ENCODE assay signal across 31 mouse cellular contexts in the genomic region with DNA sequence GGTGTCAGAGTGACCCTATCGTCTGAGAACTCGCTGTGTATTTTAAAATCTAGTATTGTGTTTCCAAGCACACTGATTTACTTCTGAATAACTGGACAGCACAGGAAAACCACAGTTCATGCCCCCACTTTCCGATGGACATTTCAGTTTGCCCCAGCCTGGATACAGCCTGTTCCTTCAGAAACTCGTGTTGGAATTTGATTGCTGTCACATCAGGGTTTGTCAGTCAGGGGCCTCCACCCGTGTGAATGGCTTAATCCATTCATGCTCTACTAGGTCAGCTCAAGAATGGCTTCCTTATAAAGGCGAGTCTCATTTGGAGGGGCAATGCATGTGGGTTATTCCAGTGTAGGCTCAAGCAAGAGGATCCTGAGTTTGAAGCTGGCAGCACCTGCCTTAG. TPM values are rescaled to one million over a fixed set of nuclear protein-coding genes. Genes with fewer than 3 reads are reported as not detected.
A peak's percentile ranks its signal among the peaks of the same experiment; 100 is the strongest.
DNase-seq lines count a peak whose midpoint lies in the region; ATAC-seq and TF ChIP-seq lines count a peak whose summit lies in the region.
"Had no signal": no experiment of that assay in that cellular context is flagged by ENCODE, and none has a peak within 500 bp of the region (broad histone marks: within the 10 kb centered on the region; RNA-seq: fewer than 3 reads in every experiment).

No protein-coding gene starts in this region.

- no peaks in the 10 kb centered on the region for H3K9me3 ChIP-seq in heart, embryonic 10.5 days
- H3K9me3 ChIP-seq in ES-Bruce4 (replicated peaks; ENCODE audit: control insufficient read depth, insufficient read depth, low read length, poor library complexity, severe bottlenecking): no peaks in the 10 kb centered on the region; the same call in 1 of the 2 replicates
- 0 out of 2 replicates have a peak, but pooled peaks cover 2% of the 10 kb centered on the region for H3K9me3 ChIP-seq in stomach, postnatal 0 days (ENCODE audit: control insufficient read depth, low read length)
- H3K9me3 ChIP-seq: embryonic facial prominence, embryonic 12.5 days; embryonic facial prominence, embryonic 15.5 days; hindbrain, embryonic 15.5 days had no signal

- WGBS in heart, embryonic 10.5 days: 45% methylated on average over 6 of the region's 6 CpGs
- WGBS in stomach, postnatal 0 days: 48% methylated on average over 6 of the region's 6 CpGs

- H3K4me2 ChIP-seq in stomach, postnatal 0 days (replicated peaks; ENCODE audit: low read depth): no peak overlapping the region
- H3K4me2 ChIP-seq: embryonic facial prominence, embryonic 12.5 days; embryonic facial prominence, embryonic 15.5 days; forebrain, embryonic 13.5 days; heart, embryonic 11.5 days; hindbrain, embryonic 12.5 days; hindbrain, embryonic 15.5 days had no signal

- H3K4me1 ChIP-seq in heart, embryonic 10.5 days: peaks cover 7% of the 10 kb centered on the region; the same call in 1 of the 2 replicates
- H3K4me1 ChIP-seq in ES-Bruce4 (ENCODE audit: control insufficient read depth, insufficient read depth, low read length): peaks cover 20% of the 10 kb centered on the region
- peaks cover 4% of the 10 kb centered on the region; the same call in 1 of the 2 replicates for H3K4me1 ChIP-seq in stomach, postnatal 0 days (replicated peaks; ENCODE audit: control insufficient read depth, insufficient read depth)
- H3K4me1 ChIP-seq: embryonic facial prominence, embryonic 12.5 days had no signal

- ATAC-seq in stomach, postnatal 0 days (ENCODE audit: low FRiP score, low TSS enrichment): no peak
- ATAC-seq: forebrain, embryonic 13.5 days; forebrain, postnatal 0 days had no signal

- TF ChIP-seq POLR2A in ES-Bruce4 (IDR thresholded peaks at IDR 0.05; ENCODE audit: insufficient read depth, low read length): no peak

- intact Hi-C loops in left cerebral cortex, postnatal 36 days (cut with DNase I): no loop called here

- H3K9ac ChIP-seq in ES-Bruce4 (ENCODE audit: low read depth, poor library complexity, severe bottlenecking): no peak overlapping the region
- no peak overlapping the region for H3K9ac ChIP-seq in stomach, postnatal 0 days (ENCODE audit: low read length)
- H3K9ac ChIP-seq: embryonic facial prominence, embryonic 12.5 days; embryonic facial prominence, embryonic 15.5 days; forebrain, embryonic 13.5 days; forebrain, postnatal 0 days; hindbrain, embryonic 12.5 days; hindbrain, embryonic 15.5 days had no signal

- DNase-seq in heart, embryonic 10.5 days (ENCODE audit: low spot score): peak; percentile 35
- DNase-seq in heart, adult 9 months (ENCODE audit: low spot score in 2 of 2): no peak
- peak; percentile 44 for DNase-seq in fibroblast of lung, adult 2 months (ENCODE audit: low read depth)
- peak; percentile 75 for DNase-seq in retina, postnatal 1 day
- no peak for DNase-seq in stomach, postnatal 0 days (ENCODE audit: low spot score)
- no peak for DNase-seq in left cerebral cortex, postnatal 36 days (ENCODE audit: low spot score in 2 of 2)
- DNase-seq: adrenal gland, adult 2 months; adrenal gland, postnatal 14 days; B cell, adult 2 months; cerebellum, adult 11 months; cerebellum, adult 2 months; cerebellum, adult 9-11 months; cerebellum, postnatal 25 days; forebrain, postnatal 0 days; gastrocnemius, postnatal 25 days; heart, adult 18-20 months had no signal

- H3K27ac ChIP-seq in heart, embryonic 10.5 days: no peak overlapping the region
- H3K27ac ChIP-seq in ES-Bruce4 (ENCODE audit: insufficient read depth, low read length): peak overlapping the region; percentile 78
- H3K27ac ChIP-seq in stomach, postnatal 0 days (replicated peaks): no peak overlapping the region
- H3K27ac ChIP-seq: embryonic facial prominence, embryonic 12.5 days; embryonic facial prominence, embryonic 15.5 days; forebrain, embryonic 13.5 days; hindbrain, embryonic 12.5 days; hindbrain, embryonic 15.5 days had no signal

- H3K36me3 ChIP-seq in heart, embryonic 10.5 days: no peaks in the 10 kb centered on the region
- no peaks in the 10 kb centered on the region for H3K36me3 ChIP-seq in ES-Bruce4 (ENCODE audit: control insufficient read depth, insufficient read depth, low read length, poor library complexity, severe bottlenecking)
- H3K36me3 ChIP-seq in stomach, postnatal 0 days (ENCODE audit: control insufficient read depth, insufficient read depth, low read length): no peaks in the 10 kb centered on the region
- H3K36me3 ChIP-seq: embryonic facial prominence, embryonic 12.5 days; embryonic facial prominence, embryonic 15.5 days; G1E; hindbrain, embryonic 12.5 days; hindbrain, embryonic 15.5 days had no signal

- no peak for TF ChIP-seq EP300 in ES-Bruce4 (IDR thresholded peaks at IDR 0.05; ENCODE audit: insufficient read depth, low read depth, low read length)
- TF ChIP-seq EP300 in stomach, postnatal 0 days (optimal IDR thresholded peaks at IDR 0.05): no peak

- H3K4me3 ChIP-seq in heart, embryonic 10.5 days: no peak overlapping the region
- no peak overlapping the region for H3K4me3 ChIP-seq in ES-Bruce4 (ENCODE audit: low read depth, low read length)
- no peak overlapping the region for H3K4me3 ChIP-seq in stomach, postnatal 0 days (ENCODE audit: low read depth, low read length)
- H3K4me3 ChIP-seq: embryonic facial prominence, embryonic 12.5 days; embryonic facial prominence, embryonic 15.5 days; forebrain, embryonic 13.5 days; hindbrain, embryonic 12.5 days; hindbrain, embryonic 15.5 days had no signal

- no peak for TF ChIP-seq CTCF in ES-Bruce4 (IDR thresholded peaks at IDR 0.05; ENCODE audit: low read depth, low read length)
- TF ChIP-seq CTCF in stomach, postnatal 0 days (IDR thresholded peaks at IDR 0.05; ENCODE audit: low read depth): no peak

- peaks cover 54% of the 10 kb centered on the region for H3K27me3 ChIP-seq in heart, embryonic 10.5 days (ENCODE audit: insufficient read depth, poor library complexity, severe bottlenecking)
- H3K27me3 ChIP-seq in ES-Bruce4 (ENCODE audit: control insufficient read depth, insufficient read depth, low read length, poor library complexity, severe bottlenecking): no peaks in the 10 kb centered on the region
- no peaks in the 10 kb centered on the region for H3K27me3 ChIP-seq in stomach, postnatal 0 days (ENCODE audit: control insufficient read depth, insufficient read depth, low read length)

RNA-seq across cellular contexts. Expression of a gene that starts 33.3 kb away (rescaled TPM):
- not detected in 2 replicates for polyA plus RNA-seq in heart, embryonic 10.5 days (2016; fragmentation: Nextera tagmentation; extraction: Ambion mirVana)
- not detected in 2 replicates for polyA plus RNA-seq in ES-Bruce4 (2011; ENCODE audit: insufficient read depth, insufficient read length, low read depth, missing spikeins)
- polyA plus RNA-seq in stomach, postnatal 0 days (2015; fragmentation: Nextera tagmentation; extraction: Ambion mirVana): not detected in 2 replicates
- total RNA-seq in left cerebral cortex, postnatal 36 days (2021): not detected
- total RNA-seq: CH12.LX; common myeloid progenitor, adult 5-6 weeks; forebrain, postnatal 0 days; hematopoietic stem cell, adult 5-6 weeks had no signal
- polyA plus RNA-seq: cerebellum, adult 2 months; embryonic facial prominence, embryonic 12.5 days; embryonic facial prominence, embryonic 15.5 days; forebrain, embryonic 13.5 days; forebrain, postnatal 0 days; frontal cortex, adult 2 months; G1E; heart, embryonic 11.5 days; heart, embryonic 14.5 days; heart, postnatal 0 days; hindbrain, embryonic 12.5 days; hindbrain, embryonic 15.5 days; intestine, embryonic 14.5 days had no signal

Comparison
In these comparisons a context has a peak if more than half of its experiments do, and no peak if none do; other contexts are left out.
1. DNase-seq: peak in heart, embryonic 10.5 days (single experiment), fibroblast of lung, adult 2 months (single experiment) and retina, postnatal 1 day (single experiment); none in heart, adult 9 months (0 of 2), stomach, postnatal 0 days (single experiment) and left cerebral cortex, postnatal 36 days (0 of 2).